Mouse (Mus musculus): ENCODE measurements around the gene Olfr263.
"Not testable (repeated sequence)": the region's sequence is repeated elsewhere in the genome, so short reads cannot be mapped to it uniquely, and the experiment has no call there.

- TF ChIP-seq CTCF (IDR thresholded peaks at IDR 0.05; ENCODE audit: extremely low read depth, insufficient read length, insufficient replicate concordance, low read depth, low read length); POLR2A (IDR thresholded peaks at IDR 0.05; ENCODE audit: low read depth, low read length): not testable (repeated sequence)
Observed at GRCm38 (mm10) chr13:21111183-21111582, 18.3 kb upstream of the Olfr263 start, which contains the start of gene Olfr1369-ps1.

Data from small intestine, adult 2 months (tissue).